Mouse (Mus musculus): Measurements from ENCODE around the gene Rhobtb1. TPM values are rescaled to one million over a fixed set of nuclear protein-coding genes. Genes with fewer than 3 reads are reported as not detected.

Gene Rhobtb1
- polyA plus RNA-seq, 1 experiment from 2014 or later = 33.2 TPM

- H3K4me3 ChIP-seq (replicated peaks; ENCODE audit: low read length) = no peak overlapping the region
- ATAC-seq (ENCODE audit: insufficient read depth, low FRiP score) = no peak
- WGBS = 58% methylated on average over 8 of the region's 8 CpGs
- H3K27me3 ChIP-seq (ENCODE audit: control insufficient read depth, insufficient read depth, low read length) = no peaks in the 10 kb centered on the region
- no peak overlapping the region for H3K27ac ChIP-seq (ENCODE audit: low read length)
- no peaks in the 10 kb centered on the region for H3K9me3 ChIP-seq (replicated peaks; ENCODE audit: control insufficient read depth, low read length)
- no peak overlapping the region for H3K4me2 ChIP-seq (ENCODE audit: low read depth, low read length)
- H3K9ac ChIP-seq (ENCODE audit: low read length) = no peak overlapping the region
- H3K36me3 ChIP-seq (ENCODE audit: control insufficient read depth, insufficient read depth, low read length) = no peaks in the 10 kb centered on the region
- H3K4me1 ChIP-seq (ENCODE audit: control insufficient read depth, insufficient read depth, low read length) = no peaks in the 10 kb centered on the region
These were observed 162.7 kb downstream of the Rhobtb1 start for GRCm38 (mm10) chr10:69313944-69314343.

- Histone ChIP-seq H3K9ac (ENCODE audit: low read length) (no peak overlapping the region), H3K4me2 (ENCODE audit: low read depth, low read length) (no peak overlapping the region), H3K4me3 (replicated peaks; ENCODE audit: low read length) (no peak overlapping the region), H3K27me3 (ENCODE audit: control insufficient read depth, insufficient read depth, low read length) (no peaks in the 10 kb centered on the region), H3K27ac (ENCODE audit: low read length) (no peak overlapping the region), H3K36me3 (ENCODE audit: control insufficient read depth, insufficient read depth, low read length) (no peaks in the 10 kb centered on the region), H3K9me3 (replicated peaks; ENCODE audit: control insufficient read depth, low read length) (no peaks in the 10 kb centered on the region), H3K4me1 (ENCODE audit: control insufficient read depth, insufficient read depth, low read length) (no peaks in the 10 kb centered on the region)
- WGBS = 94% methylated on average over 11 of the region's 11 CpGs
- no peak for ATAC-seq (ENCODE audit: insufficient read depth, low FRiP score)
These were observed 167.3 kb downstream of the Rhobtb1 start for GRCm38 (mm10) chr10:69318514-69318913.

- Histone ChIP-seq H3K27me3 (ENCODE audit: control insufficient read depth, insufficient read depth, low read length) (no peaks in the 10 kb centered on the region), H3K27ac (ENCODE audit: low read length) (peak overlapping the region; percentile 62), H3K4me1 (ENCODE audit: control insufficient read depth, insufficient read depth, low read length) (no peaks in the 10 kb centered on the region), H3K9me3 (replicated peaks; ENCODE audit: control insufficient read depth, low read length) (no peaks in the 10 kb centered on the region), H3K4me3 (replicated peaks; ENCODE audit: low read length) (peak overlapping the region; percentile 30), H3K4me2 (ENCODE audit: low read depth, low read length) (peak overlapping the region; percentile 42), H3K9ac (ENCODE audit: low read length) (no peak overlapping the region), H3K36me3 (ENCODE audit: control insufficient read depth, insufficient read depth, low read length) (no peaks in the 10 kb centered on the region)
- ATAC-seq (ENCODE audit: insufficient read depth, low FRiP score) = peak; percentile 92; the same call in 1 of the 2 replicates
- 39% methylated on average over 21 of the region's 21 CpGs for WGBS
These were observed 169.7 kb downstream of the Rhobtb1 start for GRCm38 (mm10) chr10:69320667-69321518.

- no peaks in the 10 kb centered on the region for H3K36me3 ChIP-seq (ENCODE audit: control insufficient read depth, insufficient read depth, low read length)
- peak overlapping the region; percentile 30 for H3K4me3 ChIP-seq (replicated peaks; ENCODE audit: low read length)
- H3K9ac ChIP-seq (ENCODE audit: low read length) = no peak overlapping the region
- H3K4me1 ChIP-seq (ENCODE audit: control insufficient read depth, insufficient read depth, low read length) = no peaks in the 10 kb centered on the region
- H3K27ac ChIP-seq (ENCODE audit: low read length) = peak overlapping the region; percentile 62
- WGBS = 29% methylated on average over 15 of the region's 15 CpGs
- peak; percentile 80; the same call in 1 of the 2 replicates for ATAC-seq (ENCODE audit: insufficient read depth, low FRiP score)
- no peaks in the 10 kb centered on the region for H3K27me3 ChIP-seq (ENCODE audit: control insufficient read depth, insufficient read depth, low read length)
- H3K9me3 ChIP-seq (replicated peaks; ENCODE audit: control insufficient read depth, low read length) = no peaks in the 10 kb centered on the region
- H3K4me2 ChIP-seq (ENCODE audit: low read depth, low read length) = peak overlapping the region; percentile 42
These were observed 170.3 kb downstream of the Rhobtb1 start for GRCm38 (mm10) chr10:69321519-69322035.

- no peaks in the 10 kb centered on the region for H3K36me3 ChIP-seq (ENCODE audit: control insufficient read depth, insufficient read depth, low read length)
- H3K4me2 ChIP-seq (ENCODE audit: low read depth, low read length) = no peak overlapping the region
- 79% methylated on average over 13 of the region's 13 CpGs for WGBS
- H3K9ac ChIP-seq (ENCODE audit: low read length) = no peak overlapping the region
- H3K27ac ChIP-seq (ENCODE audit: low read length) = no peak overlapping the region
- ATAC-seq (ENCODE audit: insufficient read depth, low FRiP score) = no peak
- H3K4me1 ChIP-seq (ENCODE audit: control insufficient read depth, insufficient read depth, low read length) = no peaks in the 10 kb centered on the region; the same call in 1 of the 2 replicates
- H3K4me3 ChIP-seq (replicated peaks; ENCODE audit: low read length) = no peak overlapping the region
- no peaks in the 10 kb centered on the region for H3K9me3 ChIP-seq (replicated peaks; ENCODE audit: control insufficient read depth, low read length)
- H3K27me3 ChIP-seq (ENCODE audit: control insufficient read depth, insufficient read depth, low read length) = no peaks in the 10 kb centered on the region
These were observed 172.8 kb downstream of the Rhobtb1 start for GRCm38 (mm10) chr10:69323986-69324385.

GRCm38 (mm10) chr10:69324816-69325215, 173.6 kb downstream of the Rhobtb1 start:
- H3K4me3 ChIP-seq (replicated peaks; ENCODE audit: low read length) = no peak overlapping the region
- H3K4me2 ChIP-seq (ENCODE audit: low read depth, low read length) = no peak overlapping the region
- 84% methylated on average over 7 of the region's 7 CpGs for WGBS
- H3K9me3 ChIP-seq (replicated peaks; ENCODE audit: control insufficient read depth, low read length) = no peaks in the 10 kb centered on the region
- no peak for ATAC-seq (ENCODE audit: insufficient read depth, low FRiP score)
- no peaks in the 10 kb centered on the region for H3K27me3 ChIP-seq (ENCODE audit: control insufficient read depth, insufficient read depth, low read length)
- no peak overlapping the region for H3K27ac ChIP-seq (ENCODE audit: low read length)
- no peak overlapping the region for H3K9ac ChIP-seq (ENCODE audit: low read length)
- no peaks in the 10 kb centered on the region for H3K36me3 ChIP-seq (ENCODE audit: control insufficient read depth, insufficient read depth, low read length)
- H3K4me1 ChIP-seq (ENCODE audit: control insufficient read depth, insufficient read depth, low read length) = no peaks in the 10 kb centered on the region; the same call in 1 of the 2 replicates

- Histone ChIP-seq H3K4me2 (ENCODE audit: low read depth, low read length) (no peak overlapping the region), H3K9me3 (replicated peaks; ENCODE audit: control insufficient read depth, low read length) (no peaks in the 10 kb centered on the region), H3K4me3 (replicated peaks; ENCODE audit: low read length) (no peak overlapping the region), H3K4me1 (ENCODE audit: control insufficient read depth, insufficient read depth, low read length) (no peaks in the 10 kb centered on the region; the same call in 1 of the 2 replicates), H3K9ac (ENCODE audit: low read length) (no peak overlapping the region), H3K27me3 (ENCODE audit: control insufficient read depth, insufficient read depth, low read length) (no peaks in the 10 kb centered on the region), H3K36me3 (ENCODE audit: control insufficient read depth, insufficient read depth, low read length) (no peaks in the 10 kb centered on the region), H3K27ac (ENCODE audit: low read length) (no peak overlapping the region; the same call in 1 of the 2 replicates)
- WGBS = 76% methylated on average over 3 of the region's 3 CpGs
- peak; percentile 14; the same call in 1 of the 2 replicates for ATAC-seq (ENCODE audit: insufficient read depth, low FRiP score)
These were observed 175.2 kb downstream of the Rhobtb1 start for GRCm38 (mm10) chr10:69326433-69326832.

- peak; percentile 58; the same call in 1 of the 2 replicates for ATAC-seq (ENCODE audit: insufficient read depth, low FRiP score)
- 56% methylated on average over 8 of the region's 8 CpGs for WGBS
These were observed 176.1 kb downstream of the Rhobtb1 start for GRCm38 (mm10) chr10:69327362-69327761.

GRCm38 (mm10) chr10:69328029-69328655, 176.9 kb downstream of the Rhobtb1 start:
- Histone ChIP-seq H3K27ac (ENCODE audit: low read length) (no peak overlapping the region), H3K9ac (ENCODE audit: low read length) (no peak overlapping the region), H3K4me2 (ENCODE audit: low read depth, low read length) (no peak overlapping the region), H3K4me3 (replicated peaks; ENCODE audit: low read length) (no peak overlapping the region), H3K27me3 (ENCODE audit: control insufficient read depth, insufficient read depth, low read length) (no peaks in the 10 kb centered on the region), H3K4me1 (ENCODE audit: control insufficient read depth, insufficient read depth, low read length) (no peaks in the 10 kb centered on the region; the same call in 1 of the 2 replicates), H3K9me3 (replicated peaks; ENCODE audit: control insufficient read depth, low read length) (no peaks in the 10 kb centered on the region), H3K36me3 (ENCODE audit: control insufficient read depth, insufficient read depth, low read length) (no peaks in the 10 kb centered on the region)
- WGBS = 65% methylated on average over 12 of the region's 12 CpGs
- no peak for ATAC-seq (ENCODE audit: insufficient read depth, low FRiP score)

More at GRCm38 (mm10) chr10:69327362-69327761, 176.1 kb downstream of the Rhobtb1 start:
- Histone ChIP-seq H3K4me2 (ENCODE audit: low read depth, low read length) (no peak overlapping the region), H3K27ac (ENCODE audit: low read length) (no peak overlapping the region), H3K36me3 (ENCODE audit: control insufficient read depth, insufficient read depth, low read length) (no peaks in the 10 kb centered on the region), H3K27me3 (ENCODE audit: control insufficient read depth, insufficient read depth, low read length) (no peaks in the 10 kb centered on the region), H3K4me3 (replicated peaks; ENCODE audit: low read length) (no peak overlapping the region), H3K9ac (ENCODE audit: low read length) (no peak overlapping the region), H3K4me1 (ENCODE audit: control insufficient read depth, insufficient read depth, low read length) (no peaks in the 10 kb centered on the region; the same call in 1 of the 2 replicates), H3K9me3 (replicated peaks; ENCODE audit: control insufficient read depth, low read length) (no peaks in the 10 kb centered on the region)

Data from stomach, embryonic 16.5 days (tissue).